22 mouse cellular contexts compared by ENCODE assay signal in genomic region chr2:120125461-120125860, GRCm38 (mm10).
"Had no signal": no experiment of that assay in that cellular context is flagged by ENCODE, and none has a peak within 500 bp of the region (broad histone marks: within the 10 kb centered on the region; RNA-seq: fewer than 3 reads in every experiment).

No protein-coding gene starts in this region.

- H3K4me2 ChIP-seq: heart, embryonic 12.5 days; hindbrain, embryonic 13.5 days; hindbrain, embryonic 15.5 days; kidney, embryonic 15.5 days; limb, embryonic 13.5 days; limb, embryonic 15.5 days; liver, embryonic 12.5 days had no signal

- H3K9me3 ChIP-seq: heart, embryonic 12.5 days; hindbrain, embryonic 13.5 days; hindbrain, embryonic 15.5 days; kidney, embryonic 15.5 days; limb, embryonic 13.5 days; limb, embryonic 15.5 days; liver, embryonic 12.5 days had no signal

- ATAC-seq: hindbrain, postnatal 0 days; intestine, embryonic 16.5 days; liver, embryonic 12.5 days had no signal

- H3K9ac ChIP-seq: heart, embryonic 12.5 days; hindbrain, embryonic 13.5 days; hindbrain, embryonic 15.5 days; kidney, embryonic 15.5 days; limb, embryonic 13.5 days; limb, embryonic 15.5 days; liver, embryonic 12.5 days had no signal

- H3K4me3 ChIP-seq: heart, embryonic 12.5 days; hindbrain, embryonic 13.5 days; hindbrain, embryonic 15.5 days; kidney, embryonic 15.5 days; limb, embryonic 13.5 days; limb, embryonic 15.5 days; liver, embryonic 12.5 days had no signal

- DNase-seq: gastrocnemius, postnatal 14 days; gastrocnemius, postnatal 36 days; heart, adult 18-20 months; heart, postnatal 14 days; kidney, adult 11 months; kidney, adult 2 months; kidney, adult 9 months; kidney, postnatal 14 days; kidney, postnatal 36 days; layer of hippocampus, adult 9-11 months; layer of hippocampus, postnatal 36 days; left cerebral cortex, postnatal 4 days had no signal

- H3K4me1 ChIP-seq: hindbrain, embryonic 13.5 days; hindbrain, embryonic 15.5 days had no signal

- H3K27ac ChIP-seq: hindbrain, embryonic 13.5 days; hindbrain, embryonic 15.5 days; hindbrain, postnatal 0 days; kidney, embryonic 15.5 days; kidney, postnatal 0 days; limb, embryonic 13.5 days; limb, embryonic 15.5 days; liver, embryonic 12.5 days had no signal

- H3K27me3 ChIP-seq: heart, embryonic 12.5 days; hindbrain, embryonic 13.5 days; hindbrain, embryonic 15.5 days; kidney, embryonic 15.5 days; limb, embryonic 13.5 days; limb, embryonic 15.5 days; liver, embryonic 12.5 days had no signal

- H3K36me3 ChIP-seq: hindbrain, embryonic 13.5 days; hindbrain, embryonic 15.5 days; kidney, embryonic 15.5 days; limb, embryonic 13.5 days; limb, embryonic 15.5 days had no signal
